Mouse (Mus musculus) ES-Bruce4 (cell line): Measurements from ENCODE around the gene Lrrfip2.

Source experiments
- CTCF ChIP-seq: IDR thresholded peaks from one replicate; pipeline ENCODE4 v1.8.1; 2011; ENCODE audit warnings: low read depth, low read length
- EP300 ChIP-seq: IDR thresholded peaks from 2 replicates; pipeline ENCODE4 v1.6.1; 2011; ENCODE audit warnings: low read depth, low read length; ENCODE audit not compliant: insufficient read depth

GRCm38 (mm10) chr9:111209158-111209699 lies 91.8 kb downstream of the Lrrfip2 start:
- TF ChIP-seq EP300: no peak
- TF ChIP-seq CTCF: no peak
